Mouse (Mus musculus): ENCODE measurements around the gene Stx1a. TPM values are rescaled to one million over a fixed set of nuclear protein-coding genes. Genes with fewer than 3 reads are reported as not detected.

Gene Stx1a
- total and polyA plus RNA-seq, 2 experiments from 2014 or later, result 165 to 190 TPM

DNA sequence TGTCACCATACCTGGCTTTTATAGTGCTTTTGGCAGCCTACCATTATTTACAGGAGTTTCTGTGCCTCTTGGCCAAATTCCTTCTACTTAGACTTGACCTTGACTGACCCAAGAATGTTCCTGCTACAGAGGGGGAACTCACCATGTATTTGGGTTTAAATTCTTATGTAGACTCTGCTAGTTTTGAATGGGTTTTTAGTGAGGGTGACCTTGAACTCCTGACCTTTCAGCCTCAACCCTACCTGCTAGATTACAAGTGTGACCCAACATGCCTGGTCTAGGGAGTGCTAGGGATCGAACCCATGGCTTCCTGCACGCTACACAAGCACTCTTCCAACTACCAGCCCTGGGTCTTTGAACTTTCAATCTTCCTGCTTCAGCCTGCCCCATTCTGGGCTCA, 48.8 kb downstream of the Stx1a start:
- peaks cover 21% of the 10 kb centered on the region for H3K36me3 ChIP-seq (ENCODE audit: insufficient read depth, low read length)
- no peak for TF ChIP-seq CTCF (IDR thresholded peaks at IDR 0.05)

DNA sequence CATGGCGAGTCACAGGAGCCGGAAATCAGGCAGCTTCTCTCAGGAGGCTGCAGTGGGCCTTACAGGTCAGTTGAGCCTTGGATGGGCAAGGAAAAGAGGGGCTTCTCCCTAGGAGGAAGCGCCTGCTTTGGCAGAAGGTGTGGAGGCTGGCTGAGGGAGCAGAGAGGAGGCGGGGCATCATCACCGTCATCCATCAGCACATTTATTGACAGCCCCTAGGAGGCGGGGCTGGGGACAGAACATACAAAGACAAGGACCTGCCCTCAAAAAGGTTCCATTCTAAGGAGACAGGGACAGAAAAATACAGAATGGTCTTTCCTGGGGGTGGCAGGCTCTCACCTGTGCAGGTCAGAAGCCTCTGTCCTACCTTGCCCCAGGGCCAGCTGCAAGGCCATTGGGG, 49.4 kb downstream of the Stx1a start:
- no peak overlapping the region for H3K4me2 ChIP-seq (ENCODE audit: low read depth, low read length, poor library complexity, severe bottlenecking)
- H3K9ac ChIP-seq (replicated peaks; ENCODE audit: low read length, poor library complexity, severe bottlenecking), result no peak overlapping the region
- H3K27ac ChIP-seq (ENCODE audit: low read depth, low read length), result no peak overlapping the region
- ATAC-seq (ENCODE audit: low FRiP score) (no peak), DNase-seq (ENCODE audit: low spot score) (no peak)
- no peaks in the 10 kb centered on the region for H3K27me3 ChIP-seq (ENCODE audit: insufficient read depth, low read length)
- peaks cover 21% of the 10 kb centered on the region for H3K36me3 ChIP-seq (ENCODE audit: insufficient read depth, low read length)
- WGBS, result 74% methylated on average over 6 of the region's 6 CpGs
- TF ChIP-seq CTCF (IDR thresholded peaks at IDR 0.05), result no peak
- no peaks in the 10 kb centered on the region for H3K4me1 ChIP-seq (ENCODE audit: insufficient read depth, low read length)
- H3K4me3 ChIP-seq (ENCODE audit: low read depth, low read length), result no peak overlapping the region
- H3K9me3 ChIP-seq (ENCODE audit: low read length), result no peaks in the 10 kb centered on the region

More for the DNA sequence above, 48.8 kb downstream of the Stx1a start:
- Histone ChIP-seq H3K9me3 (ENCODE audit: low read length) (no peaks in the 10 kb centered on the region), H3K27me3 (ENCODE audit: insufficient read depth, low read length) (no peaks in the 10 kb centered on the region), H3K4me2 (ENCODE audit: low read depth, low read length, poor library complexity, severe bottlenecking) (no peak overlapping the region), H3K4me1 (ENCODE audit: insufficient read depth, low read length) (no peaks in the 10 kb centered on the region), H3K4me3 (ENCODE audit: low read depth, low read length) (no peak overlapping the region), H3K27ac (ENCODE audit: low read depth, low read length) (no peak overlapping the region), H3K9ac (replicated peaks; ENCODE audit: low read length, poor library complexity, severe bottlenecking) (no peak overlapping the region)
- DNase-seq (ENCODE audit: low spot score), result no peak
- WGBS, result 90% methylated on average over 2 of the region's 2 CpGs
- no peak for ATAC-seq (ENCODE audit: low FRiP score)

DNA sequence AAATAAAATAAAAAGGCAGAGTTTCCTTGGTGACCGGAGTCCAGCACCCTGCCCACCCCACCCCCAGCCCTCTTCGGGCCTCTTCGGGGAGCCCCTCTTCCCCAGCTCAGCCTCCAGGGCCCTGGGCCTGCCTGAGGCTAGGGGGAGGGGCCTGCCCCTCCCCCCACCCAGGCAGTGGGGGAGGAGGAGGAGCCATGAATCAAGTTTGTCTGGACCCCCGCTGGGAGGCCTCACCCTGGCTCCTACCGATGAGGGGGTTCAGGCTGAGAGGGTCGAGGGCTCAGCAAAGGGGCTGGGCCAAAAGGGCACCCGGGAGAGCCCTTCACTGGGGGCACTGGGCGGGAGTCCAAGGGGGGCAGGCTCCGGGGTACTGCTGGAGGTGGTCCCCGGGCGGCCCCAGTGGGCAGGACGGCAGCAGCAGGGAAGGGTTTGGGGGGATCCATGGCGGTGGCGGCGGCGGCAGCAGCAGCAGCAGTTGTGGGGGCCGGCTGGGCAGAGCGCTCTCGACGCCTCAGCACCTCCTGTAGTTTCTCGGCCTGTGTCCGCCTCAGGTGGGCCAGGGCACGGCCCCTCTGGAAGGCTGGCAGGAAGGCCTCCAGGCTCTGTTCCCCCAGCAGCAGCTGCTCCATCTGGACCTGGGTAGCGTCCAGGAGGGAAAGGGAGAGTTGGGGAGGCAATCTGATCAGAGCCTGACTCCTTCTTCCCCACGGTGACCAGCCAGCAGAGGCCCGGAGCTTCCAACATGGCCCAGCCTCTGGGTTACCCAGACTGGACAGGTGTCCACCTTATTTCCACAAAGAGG, 50.3 kb downstream of the Stx1a start:
- no peak for ATAC-seq (ENCODE audit: low FRiP score)
- no peaks in the 10 kb centered on the region for H3K9me3 ChIP-seq (ENCODE audit: low read length)

DNA sequence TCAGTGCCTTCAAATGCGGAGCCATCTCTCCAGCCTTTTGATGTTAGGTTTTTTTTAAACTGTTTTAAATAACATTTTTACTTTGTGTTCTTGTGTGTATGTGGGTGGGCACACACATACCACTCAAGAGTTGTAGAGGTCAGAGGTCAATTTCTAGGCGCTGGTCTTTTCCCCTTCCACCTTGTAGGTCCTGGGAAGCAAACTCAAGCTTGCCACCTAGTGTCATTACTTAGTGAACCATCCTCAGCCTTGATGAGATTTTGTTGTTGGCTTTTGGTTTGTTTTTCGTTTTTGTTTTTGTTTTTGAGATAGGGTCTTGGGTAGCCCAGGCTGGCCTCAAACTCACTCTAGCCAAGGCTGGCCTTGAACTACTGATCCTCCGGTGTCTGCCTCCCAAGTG, 52.4 kb downstream of the Stx1a start:
- peaks cover 21% of the 10 kb centered on the region for H3K36me3 ChIP-seq (ENCODE audit: insufficient read depth, low read length)
- DNase-seq (ENCODE audit: low spot score) (no peak), ATAC-seq (ENCODE audit: low FRiP score) (no peak)
- H3K9me3 ChIP-seq (ENCODE audit: low read length), result no peaks in the 10 kb centered on the region
- WGBS, result 71% methylated on average over 4 of the region's 4 CpGs
- no peak overlapping the region for H3K4me3 ChIP-seq (ENCODE audit: low read depth, low read length)
- H3K27ac ChIP-seq (ENCODE audit: low read depth, low read length), result no peak overlapping the region
- peak; percentile 55 for TF ChIP-seq CTCF (IDR thresholded peaks at IDR 0.05)
- H3K27me3 ChIP-seq (ENCODE audit: insufficient read depth, low read length), result no peaks in the 10 kb centered on the region
- no peaks in the 10 kb centered on the region for H3K4me1 ChIP-seq (ENCODE audit: insufficient read depth, low read length)
- no peak overlapping the region for H3K9ac ChIP-seq (replicated peaks; ENCODE audit: low read length, poor library complexity, severe bottlenecking)
- no peak overlapping the region for H3K4me2 ChIP-seq (ENCODE audit: low read depth, low read length, poor library complexity, severe bottlenecking)

More for the DNA sequence above, 50.3 kb downstream of the Stx1a start:
- Histone ChIP-seq H3K4me3 (ENCODE audit: low read depth, low read length) (no peak overlapping the region), H3K4me1 (ENCODE audit: insufficient read depth, low read length) (no peaks in the 10 kb centered on the region), H3K27me3 (ENCODE audit: insufficient read depth, low read length) (no peaks in the 10 kb centered on the region), H3K4me2 (ENCODE audit: low read depth, low read length, poor library complexity, severe bottlenecking) (no peak overlapping the region), H3K9ac (replicated peaks; ENCODE audit: low read length, poor library complexity, severe bottlenecking) (no peak overlapping the region), H3K27ac (ENCODE audit: low read depth, low read length) (no peak overlapping the region), H3K36me3 (ENCODE audit: insufficient read depth, low read length) (peaks cover 21% of the 10 kb centered on the region)
- no peak for TF ChIP-seq CTCF (IDR thresholded peaks at IDR 0.05)
- DNase-seq (ENCODE audit: low spot score), result no peak
- 23% methylated on average over 20 of the region's 26 CpGs for WGBS

DNA sequence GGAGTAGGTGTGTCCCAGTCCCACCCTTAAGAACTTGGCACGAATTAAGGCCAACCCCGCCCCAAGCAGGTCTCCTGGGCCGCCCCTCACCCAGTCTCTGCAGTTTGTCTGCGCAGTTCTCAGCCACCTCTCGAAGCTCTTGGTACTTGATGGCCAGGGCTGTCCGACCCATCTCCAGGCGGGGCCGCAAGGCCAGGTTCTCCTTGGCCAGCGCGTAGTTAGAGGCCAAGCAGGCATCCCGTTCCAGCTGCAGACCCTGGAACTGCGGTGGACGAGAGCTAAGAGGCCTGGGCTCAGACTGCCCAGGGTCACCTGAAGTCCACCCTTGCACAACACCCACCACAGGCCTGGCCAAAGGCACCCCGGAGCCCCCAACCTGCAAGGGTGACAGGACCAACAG, 53.1 kb downstream of the Stx1a start:
- no peak for TF ChIP-seq CTCF (IDR thresholded peaks at IDR 0.05)
- ATAC-seq (ENCODE audit: low FRiP score), result no peak
- H3K36me3 ChIP-seq (ENCODE audit: insufficient read depth, low read length), result peaks cover 21% of the 10 kb centered on the region
- H3K27ac ChIP-seq (ENCODE audit: low read depth, low read length), result no peak overlapping the region
- peak overlapping the region; percentile 98 for H3K4me3 ChIP-seq (ENCODE audit: low read depth, low read length)
- peak overlapping the region; percentile 100; the same call in 1 of the 2 replicates for H3K9ac ChIP-seq (replicated peaks; ENCODE audit: low read length, poor library complexity, severe bottlenecking)
- H3K27me3 ChIP-seq (ENCODE audit: insufficient read depth, low read length), result no peaks in the 10 kb centered on the region
- peak overlapping the region; percentile 76 for H3K4me2 ChIP-seq (ENCODE audit: low read depth, low read length, poor library complexity, severe bottlenecking)
- WGBS, result 93% methylated on average over 14 of the region's 14 CpGs
- no peaks in the 10 kb centered on the region for H3K4me1 ChIP-seq (ENCODE audit: insufficient read depth, low read length)
- H3K9me3 ChIP-seq (ENCODE audit: low read length), result no peaks in the 10 kb centered on the region
- no peak for DNase-seq (ENCODE audit: low spot score)

DNA sequence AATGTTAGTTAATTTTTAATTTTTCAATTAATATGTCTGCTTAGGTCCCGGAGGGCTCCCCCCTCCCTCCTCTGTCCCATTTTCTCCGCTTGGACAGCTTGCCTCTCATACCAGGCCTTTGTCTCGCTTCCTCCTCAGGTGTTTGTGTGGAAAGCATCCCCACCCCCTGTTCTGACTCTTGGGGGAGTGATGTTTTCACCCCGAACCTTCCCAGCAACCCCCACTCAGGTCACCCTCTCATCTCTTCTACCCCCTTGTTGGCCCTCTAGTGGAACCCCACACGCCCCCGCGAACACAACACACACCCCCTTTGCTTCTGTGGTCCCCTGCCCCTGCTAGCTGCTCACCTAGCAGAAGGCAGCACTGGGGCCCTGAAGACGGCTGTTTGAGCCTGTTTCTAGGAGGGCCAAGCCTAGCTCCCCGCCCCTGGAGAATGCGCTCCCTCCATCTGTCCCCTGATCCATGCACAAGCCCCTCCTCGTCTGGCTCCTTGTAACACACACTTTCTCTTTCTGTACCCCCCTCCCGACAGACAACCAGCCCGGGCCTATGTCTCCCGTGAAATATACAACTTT, 53.7 kb downstream of the Stx1a start:
- Histone ChIP-seq H3K9me3 (ENCODE audit: low read length) (no peaks in the 10 kb centered on the region), H3K4me2 (ENCODE audit: low read depth, low read length, poor library complexity, severe bottlenecking) (peak overlapping the region; percentile 76), H3K36me3 (ENCODE audit: insufficient read depth, low read length) (peaks cover 21% of the 10 kb centered on the region), H3K4me1 (ENCODE audit: insufficient read depth, low read length) (no peaks in the 10 kb centered on the region), H3K27ac (ENCODE audit: low read depth, low read length) (peak overlapping the region; percentile 92), H3K27me3 (ENCODE audit: insufficient read depth, low read length) (no peaks in the 10 kb centered on the region), H3K4me3 (ENCODE audit: low read depth, low read length) (peak overlapping the region; percentile 98), H3K9ac (replicated peaks; ENCODE audit: low read length, poor library complexity, severe bottlenecking) (peak overlapping the region; percentile 100)
- DNase-seq (ENCODE audit: low spot score) (peak; percentile 74), ATAC-seq (ENCODE audit: low FRiP score) (peak; percentile 45)
- TF ChIP-seq CTCF (IDR thresholded peaks at IDR 0.05), result no peak
- 13% methylated on average over 14 of the region's 14 CpGs for WGBS

Measured in midbrain, postnatal 0 days (tissue).